Mouse (Mus musculus): ENCODE results near the gene Rfc4. TPM values are rescaled to one million over a fixed set of nuclear protein-coding genes. Genes with fewer than 3 reads are reported as not detected.
"Not testable (repeated sequence)": the region's sequence is repeated elsewhere in the genome, so short reads cannot be mapped to it uniquely, and the experiment has no call there.

Gene Rfc4
- polyA plus RNA-seq, 1 experiment = 18.9 TPM

DNA sequence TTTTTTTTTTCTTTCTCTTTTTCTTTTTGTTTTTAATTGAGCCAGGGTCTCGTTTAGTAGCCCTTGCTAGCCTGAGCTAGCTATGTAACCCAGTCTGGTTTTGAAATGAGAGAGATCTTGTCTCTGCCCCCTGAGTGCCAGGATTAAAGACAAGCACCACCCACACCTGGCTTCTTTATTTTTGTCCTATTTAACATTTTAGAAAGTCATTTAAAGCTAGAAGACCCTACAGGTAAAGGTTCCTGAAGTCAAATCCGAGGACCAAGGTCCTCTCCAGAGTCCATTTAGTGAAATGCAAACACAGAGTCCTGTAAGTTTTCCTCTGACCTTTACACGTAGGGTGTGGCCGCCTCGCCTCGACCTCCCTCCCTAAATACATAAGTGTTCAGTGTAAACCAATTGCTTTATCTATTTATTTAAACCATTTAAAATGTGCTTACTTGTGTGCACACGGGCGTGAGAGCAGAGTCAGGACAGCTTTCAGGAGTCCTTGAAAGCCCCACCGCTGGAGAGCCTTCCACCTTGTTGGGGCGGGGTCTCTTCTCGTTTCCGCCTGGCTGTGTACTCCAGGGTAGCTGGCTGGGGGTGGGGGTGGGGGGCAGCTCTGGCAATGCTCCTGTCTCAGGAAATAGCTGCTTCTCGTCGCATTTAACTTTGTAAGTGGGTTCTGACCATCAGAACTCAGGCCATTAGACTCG lies 25.0 kb downstream of the Rfc4 start:
- no peak overlapping the region for H3ac ChIP-seq (ENCODE audit: control insufficient read depth, insufficient read length)
- TF ChIP-seq REST (IDR thresholded peaks at IDR 0.05; ENCODE audit: insufficient read depth, insufficient read length) (no peak), MYOD1 (IDR thresholded peaks at IDR 0.05; ENCODE audit: control insufficient read depth in 1 of 3, insufficient read length in 2 of 3, low read depth in 2 of 3) (no peak), E2F4 (IDR thresholded peaks at IDR 0.05; ENCODE audit: insufficient read depth) (no peak), POLR2A (IDR thresholded peaks at IDR 0.05; ENCODE audit: insufficient read length, low read depth) (no peak), MYOG (IDR thresholded peaks at IDR 0.05; ENCODE audit: control insufficient read depth in 1 of 3, insufficient read depth in 1 of 3, insufficient read length in 2 of 3, low read depth in 2 of 3) (no peak), SRF (IDR thresholded peaks at IDR 0.05; ENCODE audit: control insufficient read depth, insufficient read length, low read depth) (no peak), USF1 (IDR thresholded peaks at IDR 0.05; ENCODE audit: low read depth) (no peak), TCF12 (IDR thresholded peaks at IDR 0.05; ENCODE audit: insufficient read depth, poor library complexity, severe bottlenecking) (no peak), MAX (IDR thresholded peaks at IDR 0.05; ENCODE audit: low read depth) (no peak), TCF3 (IDR thresholded peaks at IDR 0.05; ENCODE audit: insufficient read length, low read depth) (no peak), POLR2AphosphoS2 (IDR thresholded peaks at IDR 0.05; ENCODE audit: insufficient read length, low read depth) (no peak), CEBPB (IDR thresholded peaks at IDR 0.05; ENCODE audit: insufficient read depth, poor library complexity, severe bottlenecking) (no peak)
- no peaks in the 10 kb centered on the region for H3K79me2 ChIP-seq (ENCODE audit: control insufficient read depth, insufficient read depth)
- H3K36me3 ChIP-seq (ENCODE audit: control insufficient read depth, insufficient read depth) = no peaks in the 10 kb centered on the region
- no peaks in the 10 kb centered on the region for H3K27me3 ChIP-seq (ENCODE audit: control insufficient read depth, insufficient read depth, insufficient read length)
- H3K4me2 ChIP-seq (ENCODE audit: low read depth) = no peak overlapping the region
- H3K4me3 ChIP-seq = no peak overlapping the region

DNA sequence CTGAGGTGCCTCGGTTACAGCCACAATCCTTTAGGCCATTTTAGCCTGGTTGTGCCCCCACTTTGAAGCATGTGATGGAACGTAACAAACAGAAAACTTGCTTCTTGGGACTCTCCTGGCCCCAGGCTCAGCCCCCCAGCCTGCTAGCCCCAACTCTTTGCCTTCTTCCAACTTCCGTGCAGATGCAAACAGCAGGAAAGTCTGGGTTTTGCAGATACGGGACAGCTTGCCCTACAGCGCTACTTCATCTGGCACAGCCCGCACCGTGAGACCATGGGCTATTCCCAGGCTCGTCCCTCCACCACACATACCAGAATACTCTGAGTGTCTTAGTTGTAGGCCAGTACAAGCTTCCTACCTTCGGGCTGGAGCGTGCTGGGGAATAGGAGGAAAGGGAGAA lies 26.9 kb downstream of the Rfc4 start:
- Histone ChIP-seq H3K36me3 (ENCODE audit: control insufficient read depth, insufficient read depth) (no peaks in the 10 kb centered on the region), H3K79me2 (ENCODE audit: control insufficient read depth, insufficient read depth) (no peaks in the 10 kb centered on the region), H3ac (ENCODE audit: control insufficient read depth, insufficient read length) (no peak overlapping the region), H3K27me3 (ENCODE audit: control insufficient read depth, insufficient read depth, insufficient read length) (no peaks in the 10 kb centered on the region), H3K4me3 (no peak overlapping the region), H3K4me2 (ENCODE audit: low read depth) (no peak overlapping the region)
- TF ChIP-seq E2F4 (IDR thresholded peaks at IDR 0.05; ENCODE audit: insufficient read depth) = no peak
- TF ChIP-seq SRF (IDR thresholded peaks at IDR 0.05; ENCODE audit: control insufficient read depth, insufficient read length, low read depth) = no peak
- TF ChIP-seq MYOD1 (IDR thresholded peaks at IDR 0.05; ENCODE audit: control insufficient read depth in 1 of 3, insufficient read length in 2 of 3, low read depth in 2 of 3) = no peak
- TF ChIP-seq TCF12 (IDR thresholded peaks at IDR 0.05; ENCODE audit: insufficient read depth, poor library complexity, severe bottlenecking) = no peak
- no peak for TF ChIP-seq MAX (IDR thresholded peaks at IDR 0.05; ENCODE audit: low read depth)
- no peak for TF ChIP-seq REST (IDR thresholded peaks at IDR 0.05; ENCODE audit: insufficient read depth, insufficient read length)
- no peak for TF ChIP-seq TCF3 (IDR thresholded peaks at IDR 0.05; ENCODE audit: insufficient read length, low read depth)
- no peak for TF ChIP-seq MYOG (IDR thresholded peaks at IDR 0.05; ENCODE audit: control insufficient read depth in 1 of 3, insufficient read depth in 1 of 3, insufficient read length in 2 of 3, low read depth in 2 of 3)
- no peak for TF ChIP-seq POLR2AphosphoS2 (IDR thresholded peaks at IDR 0.05; ENCODE audit: insufficient read length, low read depth)
- TF ChIP-seq USF1 (IDR thresholded peaks at IDR 0.05; ENCODE audit: low read depth) = no peak
- no peak for TF ChIP-seq POLR2A (IDR thresholded peaks at IDR 0.05; ENCODE audit: insufficient read length, low read depth)
- TF ChIP-seq CEBPB (IDR thresholded peaks at IDR 0.05; ENCODE audit: insufficient read depth, poor library complexity, severe bottlenecking) = no peak

- H3K4me3 ChIP-seq = no peak overlapping the region
- TF ChIP-seq TCF3 (IDR thresholded peaks at IDR 0.05; ENCODE audit: insufficient read length, low read depth) (no peak), REST (IDR thresholded peaks at IDR 0.05; ENCODE audit: insufficient read depth, insufficient read length) (no peak), POLR2A (IDR thresholded peaks at IDR 0.05; ENCODE audit: insufficient read length, low read depth) (no peak), TCF12 (IDR thresholded peaks at IDR 0.05; ENCODE audit: insufficient read depth, poor library complexity, severe bottlenecking) (no peak), MYOG (IDR thresholded peaks at IDR 0.05; ENCODE audit: control insufficient read depth in 1 of 3, insufficient read depth in 1 of 3, insufficient read length in 2 of 3, low read depth in 2 of 3) (no peak), MAX (IDR thresholded peaks at IDR 0.05; ENCODE audit: low read depth) (no peak)
- no peaks in the 10 kb centered on the region for H3K36me3 ChIP-seq (ENCODE audit: control insufficient read depth, insufficient read depth)
- no peaks in the 10 kb centered on the region for H3K27me3 ChIP-seq (ENCODE audit: control insufficient read depth, insufficient read depth, insufficient read length)
- H3ac ChIP-seq (ENCODE audit: control insufficient read depth, insufficient read length) = no peak overlapping the region
- no peak overlapping the region for H3K4me2 ChIP-seq (ENCODE audit: low read depth)
- H3K79me2 ChIP-seq (ENCODE audit: control insufficient read depth, insufficient read depth) = no peaks in the 10 kb centered on the region
Observed at GRCm38 (mm10) chr16:23100099-23100575, 27.4 kb downstream of the Rfc4 start.

GRCm38 (mm10) chr16:23099632-23100031 lies 27.9 kb downstream of the Rfc4 start:
- TF ChIP-seq MAX (IDR thresholded peaks at IDR 0.05; ENCODE audit: low read depth) (no peak), REST (IDR thresholded peaks at IDR 0.05; ENCODE audit: insufficient read depth, insufficient read length) (no peak), POLR2A (IDR thresholded peaks at IDR 0.05; ENCODE audit: insufficient read length, low read depth) (no peak), TCF3 (IDR thresholded peaks at IDR 0.05; ENCODE audit: insufficient read length, low read depth) (no peak), MYOD1 (IDR thresholded peaks at IDR 0.05; ENCODE audit: control insufficient read depth in 1 of 3, insufficient read length in 2 of 3, low read depth in 2 of 3) (no peak)
- no peak overlapping the region for H3K4me3 ChIP-seq
- no peaks in the 10 kb centered on the region for H3K36me3 ChIP-seq (ENCODE audit: control insufficient read depth, insufficient read depth)
- no peak overlapping the region for H3ac ChIP-seq (ENCODE audit: control insufficient read depth, insufficient read length)
- no peak overlapping the region for H3K4me2 ChIP-seq (ENCODE audit: low read depth)
- H3K27me3 ChIP-seq (ENCODE audit: control insufficient read depth, insufficient read depth, insufficient read length) = no peaks in the 10 kb centered on the region
- H3K79me2 ChIP-seq (ENCODE audit: control insufficient read depth, insufficient read depth) = no peaks in the 10 kb centered on the region

- not testable (repeated sequence) for H3K27me3 ChIP-seq (ENCODE audit: control insufficient read depth, insufficient read depth, insufficient read length); H3K36me3 ChIP-seq (ENCODE audit: control insufficient read depth, insufficient read depth); H3ac ChIP-seq (ENCODE audit: control insufficient read depth, insufficient read length); H3K79me2 ChIP-seq (ENCODE audit: control insufficient read depth, insufficient read depth); H3K4me3 ChIP-seq; H3K4me2 ChIP-seq (ENCODE audit: low read depth)
Observed at GRCm38 (mm10) chr16:23098105-23098452, 29.5 kb downstream of the Rfc4 start.

GRCm38 (mm10) chr16:23097290-23098104 lies 30.0 kb downstream of the Rfc4 start:
- not testable (repeated sequence) for H3K36me3 ChIP-seq (ENCODE audit: control insufficient read depth, insufficient read depth); H3ac ChIP-seq (ENCODE audit: control insufficient read depth, insufficient read length); H3K79me2 ChIP-seq (ENCODE audit: control insufficient read depth, insufficient read depth); H3K4me3 ChIP-seq; H3K27me3 ChIP-seq (ENCODE audit: control insufficient read depth, insufficient read depth, insufficient read length); H3K4me2 ChIP-seq (ENCODE audit: low read depth)

GRCm38 (mm10) chr16:23096886-23097285 lies 30.7 kb downstream of the Rfc4 start:
- not testable (repeated sequence) for H3K4me3 ChIP-seq; H3ac ChIP-seq (ENCODE audit: control insufficient read depth, insufficient read length); H3K36me3 ChIP-seq (ENCODE audit: control insufficient read depth, insufficient read depth); H3K27me3 ChIP-seq (ENCODE audit: control insufficient read depth, insufficient read depth, insufficient read length); H3K79me2 ChIP-seq (ENCODE audit: control insufficient read depth, insufficient read depth); H3K4me2 ChIP-seq (ENCODE audit: low read depth)

DNA sequence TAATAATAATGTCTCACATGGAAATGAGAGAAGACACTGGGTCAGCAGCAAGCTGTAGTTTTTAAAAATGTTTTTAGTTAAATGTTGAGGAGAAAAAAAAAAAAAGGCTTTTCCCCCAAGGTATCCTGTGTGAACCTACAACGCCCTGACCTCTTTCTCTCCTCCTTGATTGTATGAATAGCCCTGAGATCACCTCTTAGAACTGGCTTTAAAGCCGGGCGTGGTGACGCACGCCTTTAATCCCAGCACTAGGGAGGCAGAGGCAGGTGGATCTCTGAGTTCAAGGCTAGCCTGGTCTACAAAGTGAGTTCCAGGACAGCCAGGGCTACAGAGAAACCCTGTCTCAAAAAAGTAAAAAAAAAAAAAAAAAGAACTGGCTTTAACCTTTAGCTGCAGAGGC lies 32.0 kb downstream of the Rfc4 start:
- not testable (repeated sequence) for H3K27me3 ChIP-seq (ENCODE audit: control insufficient read depth, insufficient read depth, insufficient read length); H3K4me2 ChIP-seq (ENCODE audit: low read depth); H3ac ChIP-seq (ENCODE audit: control insufficient read depth, insufficient read length); H3K4me3 ChIP-seq; H3K79me2 ChIP-seq (ENCODE audit: control insufficient read depth, insufficient read depth); H3K36me3 ChIP-seq (ENCODE audit: control insufficient read depth, insufficient read depth)

All from myocyte (in vitro differentiated cells).